Mouse (Mus musculus): ENCODE measurements at regions not wholly inside any gene's neighbourhood (a gene's known extent, or its start where the extent isn't known, plus 50 kb on each side); places are given as distances from the start of the nearest gene placed in this dataset.
"Not testable (repeated sequence)": the region's sequence is repeated elsewhere in the genome, so short reads cannot be mapped to it uniquely, and the experiment has no call there.

- ATAC-seq: no peak
These were observed 488.1 kb upstream of the Klf6 start for GRCm38 (mm10) chr13:5373191-5373590.

- ATAC-seq: peak; percentile 85
These were observed 453.0 kb upstream of the Klf6 start for GRCm38 (mm10) chr13:5408226-5408804.

GRCm38 (mm10) chr13:5412052-5412451 is 449.2 kb upstream of the Klf6 start:
- no peak for ATAC-seq

GRCm38 (mm10) chr13:5413009-5413408 is 448.3 kb upstream of the Klf6 start:
- ATAC-seq: not testable (repeated sequence)

GRCm38 (mm10) chr13:5424110-5424509 is 437.2 kb upstream of the Klf6 start:
- ATAC-seq: no peak

GRCm38 (mm10) chr13:5425491-5426232 is 435.6 kb upstream of the Klf6 start:
- ATAC-seq: no peak

- ATAC-seq: no peak
These were observed 427.6 kb upstream of the Klf6 start for GRCm38 (mm10) chr13:5433652-5434051.

- no peak for ATAC-seq
These were observed 426.2 kb upstream of the Klf6 start for GRCm38 (mm10) chr13:5435131-5435530.

GRCm38 (mm10) chr13:5436191-5436590 is 425.1 kb upstream of the Klf6 start:
- no peak for ATAC-seq

- ATAC-seq: no peak
These were observed 420.8 kb upstream of the Klf6 start for GRCm38 (mm10) chr13:5440454-5440853.

GRCm38 (mm10) chr13:5444759-5445478 is 416.4 kb upstream of the Klf6 start:
- ATAC-seq: no peak

GRCm38 (mm10) chr13:5448601-5449000 is 412.7 kb upstream of the Klf6 start:
- ATAC-seq: no peak

GRCm38 (mm10) chr13:5480779-5481178 is 380.5 kb upstream of the Klf6 start:
- no peak for ATAC-seq

GRCm38 (mm10) chr13:5492266-5492665 is 369.0 kb upstream of the Klf6 start:
- ATAC-seq: no peak

GRCm38 (mm10) chr13:5497535-5497934 is 363.7 kb upstream of the Klf6 start:
- no peak for ATAC-seq

GRCm38 (mm10) chr13:5511784-5512183 is 349.5 kb upstream of the Klf6 start:
- peak; percentile 43 for ATAC-seq

GRCm38 (mm10) chr13:5515552-5515951 is 345.7 kb upstream of the Klf6 start:
- ATAC-seq: no peak

GRCm38 (mm10) chr13:5516088-5516487 is 345.2 kb upstream of the Klf6 start:
- no peak for ATAC-seq

- ATAC-seq: no peak
These were observed 342.1 kb upstream of the Klf6 start for GRCm38 (mm10) chr13:5519181-5519580.

- no peak for ATAC-seq
These were observed 341.7 kb upstream of the Klf6 start for GRCm38 (mm10) chr13:5519600-5519999.

GRCm38 (mm10) chr13:5527400-5527799 is 333.9 kb upstream of the Klf6 start:
- ATAC-seq: no peak

GRCm38 (mm10) chr13:5540321-5540720 is 321.0 kb upstream of the Klf6 start:
- ATAC-seq: no peak

- ATAC-seq: no peak
These were observed 315.8 kb upstream of the Klf6 start for GRCm38 (mm10) chr13:5545521-5545920.

- ATAC-seq: no peak
These were observed 315.3 kb upstream of the Klf6 start for GRCm38 (mm10) chr13:5546011-5546410.

All from CD4-positive, CD25-positive, alpha-beta regulatory T cell, adult 4 months (primary cell).